Mouse (Mus musculus): ENCODE measurements at regions not wholly inside any gene's neighbourhood (a gene's known extent, or its start where the extent isn't known, plus 50 kb on each side); places are given as distances from the start of the nearest gene placed in this dataset.

- no peak for DNase-seq
Observed at GRCm38 (mm10) chr1:15155046-15155445, 938.1 kb downstream of the 4930444P10Rik start.

- no peak for DNase-seq
Observed at GRCm38 (mm10) chr1:15153952-15154351, 939.2 kb downstream of the 4930444P10Rik start.

GRCm38 (mm10) chr1:15143922-15144591 is 949.1 kb downstream of the 4930444P10Rik start:
- no peak for DNase-seq

GRCm38 (mm10) chr1:15118462-15118861 is 974.7 kb downstream of the 4930444P10Rik start:
- DNase-seq: no peak

GRCm38 (mm10) chr1:15111420-15111819 is 981.7 kb downstream of the 4930444P10Rik start:
- DNase-seq: no peak

GRCm38 (mm10) chr1:15070331-15070730 is 1022.8 kb downstream of the 4930444P10Rik start:
- DNase-seq: no peak

GRCm38 (mm10) chr1:15034047-15034446 is 1059.1 kb downstream of the 4930444P10Rik start:
- DNase-seq: no peak

- no peak for DNase-seq
Observed at GRCm38 (mm10) chr1:15018460-15018779, 1074.7 kb downstream of the 4930444P10Rik start.

GRCm38 (mm10) chr1:15017689-15018459 is 1075.3 kb downstream of the 4930444P10Rik start:
- no peak for DNase-seq

GRCm38 (mm10) chr1:15007663-15008344 is 1085.3 kb downstream of the 4930444P10Rik start:
- DNase-seq: no peak

GRCm38 (mm10) chr1:14995348-14995747 is 1097.8 kb downstream of the 4930444P10Rik start:
- no peak for DNase-seq

GRCm38 (mm10) chr1:14980093-14980711 is 1112.9 kb downstream of the 4930444P10Rik start:
- DNase-seq: peak; percentile 6 to 42
